Mouse (Mus musculus) heart, postnatal 0 days (tissue): ENCODE results near the gene Dad1.

Experiments
- CTCF ChIP-seq: IDR thresholded peaks from 2 replicates; pipeline ENCODE4 v1.5.1; 2016; ENCODE audit warnings: antibody characterized with exemption, control low read depth, low read depth
- EP300 ChIP-seq: IDR thresholded peaks from 2 replicates; pipeline ENCODE4 v1.6.1; 2016; ENCODE audit warnings: antibody characterized with exemption, low read depth

DNA sequence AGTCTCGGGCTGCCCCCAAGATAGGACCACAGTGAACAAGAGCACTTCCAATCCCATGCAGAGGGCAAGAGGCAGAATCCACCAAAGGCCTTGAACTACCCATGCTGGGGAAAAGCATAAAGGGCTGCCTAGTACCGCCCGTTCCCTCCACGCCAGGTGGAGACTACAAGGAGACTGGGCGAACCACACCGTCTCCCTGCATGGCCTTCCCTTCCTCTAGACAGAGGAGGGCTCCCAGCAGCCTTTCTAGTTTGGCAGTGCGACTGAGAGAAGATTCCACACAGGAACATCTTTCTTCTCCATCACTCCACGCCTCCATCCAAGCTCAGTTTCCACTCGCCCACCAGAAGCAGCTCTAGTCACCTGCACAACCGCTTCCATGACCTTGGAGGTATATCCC is 14.1 kb upstream of the Dad1 start:
- TF ChIP-seq EP300 (no peak), CTCF (no peak)
